Mouse (Mus musculus) skeletal muscle tissue, postnatal 0 days (tissue): ENCODE measurements around the gene Olfr231. TPM values are rescaled to one million over a fixed set of nuclear protein-coding genes. Genes with fewer than 3 reads are reported as not detected.

Experiments used
- polyA plus RNA-seq: library from polyadenylated mRNA; unstranded; fragments of >200 nt; fragmentation: Nextera tagmentation; extraction: Ambion mirVana; gene quantifications from 2 replicates; pipeline ENCODE4 v1.2.1, GENCODE M21; 2015

Gene Olfr231
- not detected in 2 replicates for polyA plus RNA-seq

GRCm38 (mm10) chr1:174121062-174121461 is at the start of gene Olfr231:
TSS of gene Olfr231 (minus strand) at chr1:174121162.

GRCm38 (mm10) chr1:174155333-174155732 is 34.4 kb upstream of the Olfr231 start, which contains the start of gene Olfr420:
TSS of gene Olfr420 (plus strand) at chr1:174155633.

DNA sequence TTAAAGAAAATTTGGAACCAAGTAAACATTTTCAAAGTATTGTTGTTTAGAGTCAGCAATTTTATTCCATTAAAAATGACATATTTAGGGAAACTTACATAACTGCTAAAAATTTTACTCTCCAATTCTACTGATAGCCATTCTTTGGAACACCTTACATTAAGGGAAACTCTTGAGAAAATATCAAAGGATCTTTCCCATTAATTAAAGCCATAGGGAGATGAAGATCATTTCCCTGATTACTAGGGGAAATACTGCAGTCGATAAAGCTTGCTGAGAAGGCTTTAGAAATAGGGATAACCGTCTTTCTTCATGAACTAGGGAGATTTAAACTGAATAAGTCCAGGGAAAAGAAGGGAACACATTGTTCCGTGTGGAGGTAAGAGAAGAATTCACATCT is 10.3 kb upstream of the Olfr231 start, which contains the start of gene Olfr424:
Olfr424 (plus strand) TSS at position 301 of the 400 bp plus-strand sequence.

GRCm38 (mm10) chr1:174096591-174096990 is 24.4 kb downstream of the Olfr231 start, which contains the start of gene Olfr427:
TSS of gene Olfr427 (plus strand) at chr1:174096891.

DNA sequence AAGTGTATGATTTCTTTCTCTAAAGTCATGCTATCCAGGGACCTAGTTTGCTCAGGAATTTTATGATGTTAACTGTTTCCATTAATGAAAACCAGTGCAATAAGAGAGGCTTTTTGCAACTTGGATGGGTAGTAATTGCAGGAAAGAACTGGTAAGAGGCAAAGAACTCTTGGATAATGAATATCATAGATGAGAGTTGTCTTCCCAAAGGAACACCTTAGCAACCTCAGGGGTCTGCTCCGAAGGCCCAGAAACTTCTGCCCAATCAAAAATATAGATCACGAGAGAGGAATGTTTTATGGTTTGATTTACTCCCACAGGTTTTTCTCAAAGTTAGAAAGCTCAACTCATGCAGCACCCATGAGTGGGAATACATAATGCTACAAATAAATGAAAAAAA is 36.9 kb downstream of the Olfr231 start, which contains the start of gene Olfr429:
Olfr429 (plus strand) TSS at position 301 of the 400 bp plus-strand sequence.

GRCm38 (mm10) chr1:174066305-174066704 is 54.7 kb downstream of the Olfr231 start, which contains the start of gene Olfr430:
TSS of gene Olfr430 (plus strand) at chr1:174066605.

Other genes starting within 250 kb of the Olfr231 start
- gene Ifi211, start 208.1 kb downstream of the Olfr231 start, polyA plus RNA-seq = 1.8 and 3.7 TPM in 2 replicates
- gene Mndal, start 178.7 kb downstream of the Olfr231 start, polyA plus RNA-seq = 5.9 and 10.4 TPM in 2 replicates
- gene Ifi203, start 178.5 kb downstream of the Olfr231 start, polyA plus RNA-seq = 4.5 and 5.0 TPM in 2 replicates
- 0.32 TPM in 1 of 2 replicates, not detected in the other for gene Ifi202b, start 138.4 kb downstream of the Olfr231 start, polyA plus RNA-seq
- gene Ifi205, start 89.4 kb downstream of the Olfr231 start, polyA plus RNA-seq = 0.53 and 1.0 TPM in 2 replicates
- gene Olfr433, start 80.5 kb downstream of the Olfr231 start, polyA plus RNA-seq = not detected in 2 replicates
- gene Olfr432, start 72.0 kb downstream of the Olfr231 start, polyA plus RNA-seq = not detected in 2 replicates
- gene Olfr430, start 54.6 kb downstream of the Olfr231 start, polyA plus RNA-seq = not detected in 2 replicates
- gene Olfr429, start 36.8 kb downstream of the Olfr231 start, polyA plus RNA-seq = not detected in 2 replicates
- not detected in 2 replicates for gene Olfr427, start 24.3 kb downstream of the Olfr231 start, polyA plus RNA-seq
- not detected in 2 replicates for gene Olfr424, start 10.4 kb upstream of the Olfr231 start, polyA plus RNA-seq
- not detected in 2 replicates for gene Olfr420, start 34.5 kb upstream of the Olfr231 start, polyA plus RNA-seq
- 0.05 and 0.09 TPM in 2 replicates for gene Spta1, start 51.6 kb upstream of the Olfr231 start, polyA plus RNA-seq
- gene Olfr419, start 130.9 kb upstream of the Olfr231 start, polyA plus RNA-seq = not detected in 2 replicates
- gene Mptx1, start 209.4 kb upstream of the Olfr231 start, polyA plus RNA-seq = not detected in 2 replicates
- gene Olfr417, start 244.0 kb upstream of the Olfr231 start, polyA plus RNA-seq = not detected in 2 replicates